Mouse (Mus musculus): Measurements from ENCODE around the gene 2310061N02Rik. TPM values are rescaled to one million over a fixed set of nuclear protein-coding genes. Genes with fewer than 3 reads are reported as not detected.

Gene 2310061N02Rik
- polyA plus RNA-seq, 1 experiment from 2014 or later, result not detected

- no peak overlapping the region for H3K4me3 ChIP-seq (ENCODE audit: low read depth, low read length)
- H3K36me3 ChIP-seq (ENCODE audit: control insufficient read depth, insufficient read depth, low read length), result no peaks in the 10 kb centered on the region
- H3K4me2 ChIP-seq (ENCODE audit: low read depth), result no peak overlapping the region
- H3K27ac ChIP-seq (ENCODE audit: low read depth, low read length), result no peak overlapping the region
- H3K9ac ChIP-seq (ENCODE audit: low read length), result no peak overlapping the region
- H3K27me3 ChIP-seq (ENCODE audit: control insufficient read depth, insufficient read depth, low read length), result no peaks in the 10 kb centered on the region
- no peaks in the 10 kb centered on the region for H3K9me3 ChIP-seq (ENCODE audit: control insufficient read depth, low read length)
- WGBS, result 85% methylated on average over 4 of the region's 4 CpGs
- H3K4me1 ChIP-seq (ENCODE audit: control insufficient read depth, insufficient read depth, low read length), result no peaks in the 10 kb centered on the region
- no peak for DNase-seq (ENCODE audit: low spot score)
- no peak for ATAC-seq (ENCODE audit: insufficient read depth, low FRiP score, low TSS enrichment)
Measured at GRCm38 (mm10) chr16:88710757-88711156, 3.0 kb upstream of the 2310061N02Rik start.

GRCm38 (mm10) chr16:88701072-88701864, 6.5 kb downstream of the 2310061N02Rik start:
- H3K4me1 ChIP-seq (ENCODE audit: control insufficient read depth, insufficient read depth, low read length), result no peaks in the 10 kb centered on the region
- no peak for DNase-seq (ENCODE audit: low spot score)
- WGBS, result 61% methylated on average over 4 of the region's 4 CpGs

GRCm38 (mm10) chr16:88696256-88696655, 11.5 kb downstream of the 2310061N02Rik start:
- ATAC-seq (ENCODE audit: insufficient read depth, low FRiP score, low TSS enrichment), result no peak
- Histone ChIP-seq H3K9me3 (ENCODE audit: control insufficient read depth, low read length) (no peaks in the 10 kb centered on the region), H3K9ac (ENCODE audit: low read length) (no peak overlapping the region), H3K4me3 (ENCODE audit: low read depth, low read length) (no peak overlapping the region), H3K4me1 (ENCODE audit: control insufficient read depth, insufficient read depth, low read length) (no peaks in the 10 kb centered on the region), H3K27ac (ENCODE audit: low read depth, low read length) (no peak overlapping the region), H3K27me3 (ENCODE audit: control insufficient read depth, insufficient read depth, low read length) (no peaks in the 10 kb centered on the region), H3K36me3 (ENCODE audit: control insufficient read depth, insufficient read depth, low read length) (no peaks in the 10 kb centered on the region), H3K4me2 (ENCODE audit: low read depth) (no peak overlapping the region)
- DNase-seq (ENCODE audit: low spot score), result no peak
- 73% methylated on average over 4 of the region's 4 CpGs for WGBS

More at GRCm38 (mm10) chr16:88701072-88701864, 6.5 kb downstream of the 2310061N02Rik start:
- Histone ChIP-seq H3K9me3 (ENCODE audit: control insufficient read depth, low read length) (no peaks in the 10 kb centered on the region), H3K27ac (ENCODE audit: low read depth, low read length) (no peak overlapping the region), H3K9ac (ENCODE audit: low read length) (no peak overlapping the region), H3K4me2 (ENCODE audit: low read depth) (no peak overlapping the region), H3K27me3 (ENCODE audit: control insufficient read depth, insufficient read depth, low read length) (no peaks in the 10 kb centered on the region), H3K36me3 (ENCODE audit: control insufficient read depth, insufficient read depth, low read length) (no peaks in the 10 kb centered on the region), H3K4me3 (ENCODE audit: low read depth, low read length) (no peak overlapping the region)
- ATAC-seq (ENCODE audit: insufficient read depth, low FRiP score, low TSS enrichment), result no peak

- no peak overlapping the region for H3K4me3 ChIP-seq (ENCODE audit: low read depth, low read length)
- no peak overlapping the region for H3K4me2 ChIP-seq (ENCODE audit: low read depth)
- no peaks in the 10 kb centered on the region for H3K36me3 ChIP-seq (ENCODE audit: control insufficient read depth, insufficient read depth, low read length)
- no peak overlapping the region for H3K9ac ChIP-seq (ENCODE audit: low read length)
- no peak overlapping the region for H3K27ac ChIP-seq (ENCODE audit: low read depth, low read length)
- no peaks in the 10 kb centered on the region for H3K4me1 ChIP-seq (ENCODE audit: control insufficient read depth, insufficient read depth, low read length)
- ATAC-seq (ENCODE audit: insufficient read depth, low FRiP score, low TSS enrichment) (no peak), DNase-seq (ENCODE audit: low spot score) (no peak)
- no peaks in the 10 kb centered on the region for H3K27me3 ChIP-seq (ENCODE audit: control insufficient read depth, insufficient read depth, low read length)
- WGBS, result 40% methylated on average over 2 of the region's 2 CpGs
- H3K9me3 ChIP-seq (ENCODE audit: control insufficient read depth, low read length), result no peaks in the 10 kb centered on the region
Measured at GRCm38 (mm10) chr16:88681282-88681681, 26.5 kb downstream of the 2310061N02Rik start.

- Histone ChIP-seq H3K9ac (ENCODE audit: low read length) (no peak overlapping the region), H3K27ac (ENCODE audit: low read depth, low read length) (no peak overlapping the region), H3K9me3 (ENCODE audit: control insufficient read depth, low read length) (no peaks in the 10 kb centered on the region), H3K27me3 (ENCODE audit: control insufficient read depth, insufficient read depth, low read length) (no peaks in the 10 kb centered on the region), H3K4me1 (ENCODE audit: control insufficient read depth, insufficient read depth, low read length) (no peaks in the 10 kb centered on the region), H3K36me3 (ENCODE audit: control insufficient read depth, insufficient read depth, low read length) (no peaks in the 10 kb centered on the region), H3K4me3 (ENCODE audit: low read depth, low read length) (no peak overlapping the region), H3K4me2 (ENCODE audit: low read depth) (no peak overlapping the region)
- ATAC-seq (ENCODE audit: insufficient read depth, low FRiP score, low TSS enrichment), result no peak
- 86% methylated on average over 6 of the region's 6 CpGs for WGBS
- DNase-seq (ENCODE audit: low spot score), result no peak
Measured at GRCm38 (mm10) chr16:88679099-88679498, 28.7 kb downstream of the 2310061N02Rik start.

GRCm38 (mm10) chr16:88671571-88671970, 36.2 kb downstream of the 2310061N02Rik start, which contains the start of gene Krtap27-1:
TSS of gene Krtap27-1 (minus strand) at chr16:88671671.
- H3K9ac ChIP-seq (ENCODE audit: low read length), result no peak within 1 kb of the TSS
- no peak for ATAC-seq (ENCODE audit: insufficient read depth, low FRiP score, low TSS enrichment)
- H3K36me3 ChIP-seq (ENCODE audit: control insufficient read depth, insufficient read depth, low read length), result no peaks in the 10 kb centered on the region
- H3K4me3 ChIP-seq (ENCODE audit: low read depth, low read length), result no peak within 1 kb of the TSS
- DNase-seq (ENCODE audit: low spot score), result no peak
- no peak within 1 kb of the TSS for H3K27ac ChIP-seq (ENCODE audit: low read depth, low read length)
- WGBS, result 91% methylated on average over 4 of the region's 4 CpGs
- H3K4me2 ChIP-seq (ENCODE audit: low read depth), result no peak within 1 kb of the TSS
- H3K9me3 ChIP-seq (ENCODE audit: control insufficient read depth, low read length), result no peaks in the 10 kb centered on the region
- no peaks in the 10 kb centered on the region for H3K4me1 ChIP-seq (ENCODE audit: control insufficient read depth, insufficient read depth, low read length)
- H3K27me3 ChIP-seq (ENCODE audit: control insufficient read depth, insufficient read depth, low read length), result no peaks in the 10 kb centered on the region

GRCm38 (mm10) chr16:88657426-88657825, 50.3 kb downstream of the 2310061N02Rik start:
- H3K4me2 ChIP-seq (ENCODE audit: low read depth), result no peak overlapping the region
- no peaks in the 10 kb centered on the region for H3K4me1 ChIP-seq (ENCODE audit: control insufficient read depth, insufficient read depth, low read length)
- H3K9ac ChIP-seq (ENCODE audit: low read length), result no peak overlapping the region
- H3K27me3 ChIP-seq (ENCODE audit: control insufficient read depth, insufficient read depth, low read length), result no peaks in the 10 kb centered on the region
- no peaks in the 10 kb centered on the region for H3K36me3 ChIP-seq (ENCODE audit: control insufficient read depth, insufficient read depth, low read length)
- 54% methylated on average over 1 of the region's 1 CpGs for WGBS
- H3K27ac ChIP-seq (ENCODE audit: low read depth, low read length), result no peak overlapping the region
- ATAC-seq (ENCODE audit: insufficient read depth, low FRiP score, low TSS enrichment) (no peak; the same call in 1 of the 2 replicates), DNase-seq (ENCODE audit: low spot score) (no peak)
- H3K9me3 ChIP-seq (ENCODE audit: control insufficient read depth, low read length), result no peaks in the 10 kb centered on the region
- H3K4me3 ChIP-seq (ENCODE audit: low read depth, low read length), result no peak overlapping the region

All from neural tube, embryonic 11.5 days (tissue).